Mouse (Mus musculus) stomach, embryonic 14.5 days (tissue): ENCODE measurements at regions not wholly inside any gene's neighbourhood (a gene's known extent, or its start where the extent isn't known, plus 50 kb on each side); places are given as distances from the start of the nearest gene placed in this dataset.

Experiments
- ATAC-seq: fragments of 200-750 bp; cut with Nextera tagmentation; 2 replicates; pipeline ENCODE4 v1.8.0; 2017; ENCODE audit warnings: low read depth, moderate TSS enrichment; ENCODE audit not compliant: insufficient number of reproducible peaks, insufficient read depth, low FRiP score
- H3K27ac ChIP-seq: fragments of 300-500 bp; sonication (generic); 2 replicates; pipeline ENCODE4 v1.5.1; 2014; ENCODE audit warnings: mild to moderate bottlenecking, low read length, moderate library complexity, mixed read lengths
- H3K27me3 ChIP-seq: fragments of 300-500 bp; sonication (generic); 2 replicates; pipeline ENCODE4 v1.6.1; 2014; ENCODE audit warnings: low read length, control low read depth, mixed read lengths; ENCODE audit not compliant: control insufficient read depth, insufficient read depth
- H3K36me3 ChIP-seq: fragments of 300-500 bp; sonication (generic); 2 replicates; pipeline ENCODE4 v1.6.1; 2014; ENCODE audit warnings: mild to moderate bottlenecking, control low read depth, low read length, moderate library complexity, mixed read lengths; ENCODE audit not compliant: control insufficient read depth, insufficient read depth
- H3K4me1 ChIP-seq: fragments of 300-500 bp; sonication (generic); 2 replicates; pipeline ENCODE4 v1.6.1; 2014; ENCODE audit warnings: low read length, control low read depth, mixed read lengths; ENCODE audit not compliant: control insufficient read depth, insufficient read depth
- H3K4me2 ChIP-seq: fragments of 300-500 bp; sonication (generic); replicated peaks from 2 replicates; pipeline ENCODE4 v1.6.1; 2014; ENCODE audit warnings: low read depth, low read length, control low read depth
- H3K4me3 ChIP-seq: fragments of 300-500 bp; sonication (generic); 2 replicates; pipeline ENCODE4 v1.5.1; 2014; ENCODE audit warnings: low read depth, low read length, control low read depth
- H3K9ac ChIP-seq: fragments of 300-500 bp; sonication (generic); replicated peaks from 2 replicates; pipeline ENCODE4 v1.6.1; 2014; ENCODE audit warnings: low read depth, mild to moderate bottlenecking, control low read depth, low read length, moderate library complexity, mixed read lengths
- H3K9me3 ChIP-seq: fragments of 300-500 bp; sonication (generic); 2 replicates; pipeline ENCODE4 v1.6.1; 2016; ENCODE audit warnings: low read depth, low read length, control low read depth; ENCODE audit not compliant: control insufficient read depth
- WGBS: fragments of 180-500 bp; shearing (Covaris S2); extraction: QIAGEN DNeasy Blood & Tissue Kit; methylation state at CpG from one replicate; pipeline ENCODE4 v1.1.7; 2014; 5-methylcytosine and 5-hydroxymethylcytosine counted together

DNA sequence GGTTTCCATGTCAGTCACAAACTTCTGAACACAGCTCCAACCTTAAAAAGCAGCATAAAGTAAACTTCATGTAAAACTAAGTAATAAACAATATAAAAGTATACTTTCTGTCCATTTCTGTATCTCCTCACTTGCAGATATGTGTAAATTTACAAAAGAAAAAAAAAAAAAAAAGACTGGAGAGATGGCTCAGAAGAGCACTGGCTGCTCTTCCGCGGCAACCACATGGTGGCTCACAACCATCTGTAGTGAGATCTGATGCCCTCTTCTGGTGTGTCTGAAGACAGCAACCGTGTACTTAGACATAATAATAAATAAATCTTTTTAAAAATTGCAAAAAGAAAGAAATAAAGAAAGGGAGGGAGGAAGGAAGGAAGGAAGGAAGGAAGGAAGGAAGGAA lies 171.9 kb upstream of the Zpld1 start:
- no peak for ATAC-seq
- no peak overlapping the region for H3K4me3 ChIP-seq
- H3K9ac ChIP-seq, result no peak overlapping the region
- WGBS, result 55% methylated on average over 3 of the region's 3 CpGs
- no peaks in the 10 kb centered on the region for H3K9me3 ChIP-seq
- H3K27ac ChIP-seq, result no peak overlapping the region
- H3K4me2 ChIP-seq, result no peak overlapping the region
- no peaks in the 10 kb centered on the region for H3K36me3 ChIP-seq
- H3K27me3 ChIP-seq, result no peaks in the 10 kb centered on the region
- H3K4me1 ChIP-seq, result no peaks in the 10 kb centered on the region

GRCm38 (mm10) chr16:55468833-55469458 lies 171.2 kb upstream of the Zpld1 start:
- ATAC-seq, result 0 out of 2 replicates have a peak, but pooled peaks have one; percentile 49
- 45% methylated on average over 9 of the region's 9 CpGs for WGBS
- no peak overlapping the region for H3K4me2 ChIP-seq

GRCm38 (mm10) chr16:55460519-55460918 lies 162.7 kb upstream of the Zpld1 start:
- H3K9me3 ChIP-seq, result no peaks in the 10 kb centered on the region
- no peak overlapping the region for H3K4me3 ChIP-seq
- no peak overlapping the region for H3K9ac ChIP-seq
- no peaks in the 10 kb centered on the region for H3K27me3 ChIP-seq
- no peak for ATAC-seq
- H3K4me2 ChIP-seq, result no peak overlapping the region
- H3K36me3 ChIP-seq, result no peaks in the 10 kb centered on the region
- H3K27ac ChIP-seq, result no peak overlapping the region
- no peaks in the 10 kb centered on the region for H3K4me1 ChIP-seq

More at GRCm38 (mm10) chr16:55468833-55469458, 171.2 kb upstream of the Zpld1 start:
- H3K27me3 ChIP-seq, result no peaks in the 10 kb centered on the region
- H3K9ac ChIP-seq, result no peak overlapping the region
- no peak overlapping the region for H3K27ac ChIP-seq
- no peaks in the 10 kb centered on the region for H3K4me1 ChIP-seq
- no peaks in the 10 kb centered on the region for H3K9me3 ChIP-seq
- no peak overlapping the region for H3K4me3 ChIP-seq
- no peaks in the 10 kb centered on the region for H3K36me3 ChIP-seq

DNA sequence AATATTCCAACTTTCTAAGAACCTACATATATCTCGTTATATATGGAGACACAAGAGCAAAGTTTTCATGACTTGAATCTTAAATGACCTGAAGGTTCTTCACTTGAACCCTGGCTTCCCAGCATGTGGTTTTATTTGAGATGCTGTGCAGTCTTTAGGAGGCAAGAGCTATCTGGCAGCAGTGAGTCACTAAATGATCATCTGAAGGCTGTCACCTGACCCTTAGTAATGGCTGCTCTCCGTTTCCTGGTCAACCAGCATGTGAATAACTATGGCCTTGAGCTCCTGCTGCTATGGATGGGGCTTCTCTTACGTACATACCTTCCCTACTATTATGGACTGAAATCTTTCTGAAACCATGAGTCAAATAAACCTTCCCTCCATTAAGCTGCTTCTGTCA lies 149.8 kb upstream of the Zpld1 start:
- no peak overlapping the region for H3K4me3 ChIP-seq
- H3K4me2 ChIP-seq, result no peak overlapping the region
- H3K9ac ChIP-seq, result no peak overlapping the region
- no peak for ATAC-seq
- no peaks in the 10 kb centered on the region for H3K4me1 ChIP-seq
- H3K9me3 ChIP-seq, result no peaks in the 10 kb centered on the region
- no peaks in the 10 kb centered on the region for H3K27me3 ChIP-seq
- 73% methylated on average over 3 of the region's 3 CpGs for WGBS
- no peak overlapping the region for H3K27ac ChIP-seq
- H3K36me3 ChIP-seq, result no peaks in the 10 kb centered on the region

DNA sequence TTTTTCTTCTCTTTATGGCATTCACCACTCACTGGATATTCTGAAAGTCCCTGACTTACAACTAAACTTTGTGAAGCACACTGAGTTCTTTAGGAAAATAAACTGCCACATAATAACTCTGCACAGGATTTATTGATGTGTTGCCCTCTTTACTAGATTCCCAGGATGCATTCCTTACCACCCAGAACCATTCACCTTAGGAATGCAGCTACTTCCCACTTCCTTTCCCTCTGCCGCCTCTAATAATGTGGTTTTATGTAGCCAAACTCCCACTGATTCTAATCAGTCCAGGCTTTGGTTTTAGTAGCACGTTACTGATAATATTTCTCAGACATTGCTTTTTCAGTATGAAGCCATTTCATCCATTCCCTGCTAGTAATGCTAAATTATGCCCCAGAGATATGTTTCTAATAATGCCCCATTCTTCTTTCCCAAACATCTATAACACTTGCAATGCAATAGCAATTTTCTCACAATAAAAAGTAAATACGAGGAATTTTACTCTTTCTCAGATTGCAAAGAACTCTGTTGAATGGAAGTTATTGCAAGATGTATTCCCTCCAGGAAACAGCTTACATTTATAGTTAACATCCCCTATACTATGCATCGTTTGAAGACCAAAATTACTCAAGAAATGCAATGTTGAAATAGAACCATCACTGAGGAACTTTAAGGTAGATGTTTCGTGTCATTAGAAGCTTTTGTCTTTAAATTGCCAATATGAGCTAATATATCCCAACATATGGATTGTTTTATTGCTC lies 145.2 kb upstream of the Zpld1 start:
- ATAC-seq, result no peak
- H3K36me3 ChIP-seq, result no peaks in the 10 kb centered on the region
- H3K9me3 ChIP-seq, result no peaks in the 10 kb centered on the region
- H3K27ac ChIP-seq, result no peak overlapping the region
- H3K4me3 ChIP-seq, result no peak overlapping the region
- H3K4me1 ChIP-seq, result no peaks in the 10 kb centered on the region
- H3K4me2 ChIP-seq, result no peak overlapping the region
- no peak overlapping the region for H3K9ac ChIP-seq
- WGBS, result 66% methylated on average over 5 of the region's 5 CpGs
- H3K27me3 ChIP-seq, result no peaks in the 10 kb centered on the region

DNA sequence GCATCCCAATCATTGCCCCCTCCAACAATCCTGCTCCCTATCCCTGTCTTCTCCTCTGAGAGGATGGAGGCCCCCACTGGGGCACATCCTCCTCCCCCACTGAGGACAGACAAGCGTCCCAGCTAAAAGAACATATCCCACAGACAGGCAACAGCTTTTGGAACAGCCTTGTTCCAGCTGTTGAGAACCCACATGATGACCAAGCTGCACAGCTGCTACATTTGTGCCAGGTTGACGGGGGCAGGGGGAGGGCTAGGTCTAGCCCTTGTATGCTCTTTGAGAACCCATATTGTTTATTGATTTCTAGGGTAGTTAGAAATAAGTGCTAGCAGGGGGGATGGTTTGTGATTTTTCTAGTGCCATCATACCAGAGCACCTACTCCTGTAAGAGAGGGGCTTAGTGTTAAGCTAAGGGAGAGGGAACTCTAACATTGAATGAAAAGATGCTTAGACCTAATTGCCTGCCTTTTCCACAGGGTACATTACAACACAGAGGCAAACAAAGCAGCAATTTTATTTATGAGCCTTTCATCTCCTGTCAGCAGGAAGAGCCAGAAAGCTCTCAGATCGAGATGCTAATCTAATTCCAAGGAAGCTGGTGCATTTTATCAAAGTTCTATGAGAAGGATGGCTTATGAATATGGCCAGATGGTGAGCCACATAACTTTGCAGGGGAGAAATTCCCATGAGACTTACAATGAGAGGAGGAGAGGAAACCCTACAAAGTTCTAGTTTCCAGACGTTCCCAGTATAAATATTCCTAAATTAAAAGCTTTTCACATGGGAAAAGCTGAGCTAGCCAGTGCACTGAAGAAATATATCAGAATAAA lies 137.6 kb upstream of the Zpld1 start:
- WGBS, result 42% methylated on average over 4 of the region's 4 CpGs
- H3K27me3 ChIP-seq, result no peaks in the 10 kb centered on the region
- no peaks in the 10 kb centered on the region for H3K9me3 ChIP-seq
- no peak overlapping the region for H3K4me3 ChIP-seq
- no peak overlapping the region for H3K9ac ChIP-seq
- H3K27ac ChIP-seq, result no peak overlapping the region
- no peak for ATAC-seq
- H3K36me3 ChIP-seq, result no peaks in the 10 kb centered on the region
- no peak overlapping the region for H3K4me2 ChIP-seq
- H3K4me1 ChIP-seq, result 0 out of 2 replicates have a peak, but pooled peaks cover 3% of the 10 kb centered on the region

DNA sequence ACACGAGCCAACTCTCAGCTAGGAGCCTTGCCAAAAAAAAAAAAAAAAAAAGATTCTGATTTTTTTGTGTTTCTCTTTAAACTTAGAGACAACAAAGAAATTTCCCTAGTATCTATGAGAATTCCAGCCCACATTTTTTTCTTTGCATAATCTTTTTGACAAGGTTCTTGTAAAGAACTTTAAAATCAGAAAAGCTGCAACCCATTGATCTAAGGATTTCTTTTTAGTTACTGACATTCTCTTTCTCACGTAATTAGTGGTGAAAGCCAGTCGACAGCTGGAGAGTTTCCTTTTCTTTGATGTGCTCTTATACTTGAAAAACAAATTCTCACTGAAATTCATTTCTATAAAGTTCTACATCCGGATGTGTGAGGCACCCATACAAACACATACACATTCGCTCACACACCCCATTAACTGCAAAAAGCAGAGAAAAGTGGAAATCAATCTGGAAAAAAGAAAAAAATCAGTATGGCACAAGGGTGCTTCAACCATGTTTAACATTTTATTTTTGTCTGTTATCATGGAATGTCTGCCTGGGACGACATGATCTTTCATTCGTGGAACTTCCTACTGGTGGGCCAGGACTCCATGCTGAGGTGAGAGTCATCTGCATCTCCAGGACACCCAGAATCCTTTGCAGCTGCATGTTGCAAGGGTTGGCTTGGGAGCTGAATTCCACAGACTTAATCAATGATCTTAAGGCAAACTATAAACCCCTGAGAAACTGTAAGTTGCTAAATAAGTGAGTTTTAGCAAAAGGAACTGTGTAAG lies 124.0 kb upstream of the Zpld1 start:
- H3K36me3 ChIP-seq, result no peaks in the 10 kb centered on the region
- H3K4me3 ChIP-seq, result no peak overlapping the region
- WGBS, result 41% methylated on average over 7 of the region's 7 CpGs
- no peaks in the 10 kb centered on the region for H3K4me1 ChIP-seq
- H3K9ac ChIP-seq, result no peak overlapping the region
- H3K27ac ChIP-seq, result no peak overlapping the region
- no peaks in the 10 kb centered on the region for H3K27me3 ChIP-seq
- no peaks in the 10 kb centered on the region for H3K9me3 ChIP-seq
- no peak for ATAC-seq
- no peak overlapping the region for H3K4me2 ChIP-seq
